9 mouse cellular contexts compared by ENCODE assay signal in genomic region chr2:20666051-20666478, GRCm38 (mm10).
DNase-seq lines count a peak whose midpoint lies in the region; ATAC-seq and TF ChIP-seq lines count a peak whose summit lies in the region.
"Had no signal": no experiment of that assay in that cellular context is flagged by ENCODE, and none has a peak within 500 bp of the region (broad histone marks: within the 10 kb centered on the region; RNA-seq: fewer than 3 reads in every experiment).

No protein-coding gene starts in this region.

- no peaks in the 10 kb centered on the region for H3K27me3 ChIP-seq in heart, adult 2 months (ENCODE audit: control insufficient read depth, insufficient read depth, low read length)
- no peaks in the 10 kb centered on the region for H3K27me3 ChIP-seq in kidney, embryonic 14.5 days (ENCODE audit: control insufficient read depth, insufficient read depth, low read length)
- no peaks in the 10 kb centered on the region for H3K27me3 ChIP-seq in small intestine, adult 2 months (ENCODE audit: control insufficient read depth, insufficient read depth, low read length)

- no peak for TF ChIP-seq POLR2A in heart, adult 2 months (IDR thresholded peaks at IDR 0.05; ENCODE audit: insufficient read depth, low read depth, low read length)
- TF ChIP-seq POLR2A in small intestine, adult 2 months (IDR thresholded peaks at IDR 0.05; ENCODE audit: low read depth, low read length): no peak

- H3K9me3 ChIP-seq in kidney, embryonic 14.5 days (ENCODE audit: control insufficient read depth, low read length): no peaks in the 10 kb centered on the region

- intact Hi-C loops in heart, adult 2 months (cut with DNase I): loop anchor here (5.0 kb wide), 1 partner anchor 139 kb away; no protein-coding TSS in a partner anchor

- DNase-seq in thymus, postnatal 4 days: peak; percentile 9
- no peak for DNase-seq in thymus, postnatal 10 days (ENCODE audit: low spot score in 2 of 2)
- DNase-seq in cerebellum, postnatal 36 days: peak; percentile 6 to 15
- DNase-seq in heart, adult 2 months: peak; percentile 11 to 32
- DNase-seq in lung, postnatal 10 days: peak; percentile 78

- peaks cover 2% of the 10 kb centered on the region for H3K4me1 ChIP-seq in heart, adult 2 months (ENCODE audit: control insufficient read depth, insufficient read depth, low read length)
- 0 out of 2 replicates have a peak, but pooled peaks cover 2% of the 10 kb centered on the region for H3K4me1 ChIP-seq in kidney, embryonic 14.5 days (ENCODE audit: control insufficient read depth, insufficient read depth, low read length)
- H3K4me1 ChIP-seq in small intestine, adult 2 months (ENCODE audit: control insufficient read depth, insufficient read depth, insufficient read length, low read length): peaks cover 2% of the 10 kb centered on the region; the same call in 1 of the 2 replicates

- H3K36me3 ChIP-seq in heart, adult 2 months (ENCODE audit: control insufficient read depth, insufficient read depth, low read length): peaks cover 2% of the 10 kb centered on the region; the same call in 1 of the 2 replicates
- H3K36me3 ChIP-seq in kidney, embryonic 14.5 days (ENCODE audit: control insufficient read depth, insufficient read depth, low read length): peaks cover 4% of the 10 kb centered on the region
- no peaks in the 10 kb centered on the region; the same call in 1 of the 2 replicates for H3K36me3 ChIP-seq in small intestine, adult 2 months (ENCODE audit: control insufficient read depth, insufficient read depth, low read length)

- H3K9ac ChIP-seq in heart, adult 2 months (ENCODE audit: low read depth, low read length): no peak overlapping the region
- H3K9ac ChIP-seq in kidney, embryonic 14.5 days (ENCODE audit: low read depth, low read length): no peak overlapping the region

- no peak overlapping the region for H3K27ac ChIP-seq in heart, adult 2 months
- H3K27ac ChIP-seq in kidney, embryonic 14.5 days (ENCODE audit: low read depth, low read length): no peak overlapping the region; the same call in 1 of the 2 replicates
- H3K27ac ChIP-seq in small intestine, adult 2 months (ENCODE audit: insufficient read depth, low read depth, low read length): peak overlapping the region; percentile 53; the same call in 1 of the 2 replicates

- no peak for TF ChIP-seq EP300 in heart, adult 2 months (IDR thresholded peaks at IDR 0.05; ENCODE audit: insufficient read depth, low read depth, low read length)

- H3K4me2 ChIP-seq in kidney, embryonic 14.5 days (replicated peaks; ENCODE audit: low read depth, low read length): no peak overlapping the region

- no peaks in the 10 kb centered on the region for H3K79me2 ChIP-seq in heart, adult 2 months (replicated peaks; ENCODE audit: control insufficient read depth, insufficient read depth, low read length)

- H3K4me3 ChIP-seq in heart, adult 2 months: no peak overlapping the region
- H3K4me3 ChIP-seq in kidney, embryonic 14.5 days (ENCODE audit: low read length): no peak overlapping the region
- H3K4me3 ChIP-seq in small intestine, adult 2 months (ENCODE audit: low read depth, low read length): no peak overlapping the region
- H3K4me3 ChIP-seq: erythroblast, embryonic 14.5 days had no signal

- peak; percentile 61 for ATAC-seq in kidney, embryonic 14.5 days (ENCODE audit: low FRiP score, low TSS enrichment)
- no peak for ATAC-seq in erythroblast, adult 5-6 weeks (replicated peaks; ENCODE audit: low FRiP score, poor library complexity, severe bottlenecking)

- 45% methylated on average over 2 of the region's 2 CpGs for WGBS in heart, adult 2 months
- WGBS in kidney, embryonic 14.5 days: 53% methylated on average over 2 of the region's 2 CpGs
- WGBS in small intestine, adult 2 months: 46% methylated on average over 2 of the region's 2 CpGs

- TF ChIP-seq CTCF in heart, adult 2 months (IDR thresholded peaks at IDR 0.05): peak; percentile 85
- peak; percentile 68; the same call in 1 of the 2 replicates for TF ChIP-seq CTCF in small intestine, adult 2 months (IDR thresholded peaks at IDR 0.05; ENCODE audit: extremely low read depth, insufficient read length, insufficient replicate concordance, low read depth, low read length)

Comparison
In these comparisons a context has a peak if more than half of its experiments do, and no peak if none do; other contexts are left out.
1. DNase-seq: peak in thymus, postnatal 4 days (single experiment), cerebellum, postnatal 36 days (2 of 2), heart, adult 2 months (2 of 2) and lung, postnatal 10 days (single experiment); none in thymus, postnatal 10 days (0 of 2).